Mouse (Mus musculus): ENCODE results near the gene Ubr2. TPM values are rescaled to one million over a fixed set of nuclear protein-coding genes. Genes with fewer than 3 reads are reported as not detected.
A peak's percentile ranks its signal among the peaks of the same experiment; 100 is the strongest.

Gene Ubr2
- polyA plus RNA-seq, 1 experiment = 25.3 TPM

- Histone ChIP-seq H3K4me1 (ENCODE audit: control insufficient read depth, insufficient read depth, low read length) (peaks cover 10% of the 10 kb centered on the region; the same call in 1 of the 2 replicates), H3K27me3 (replicated peaks; ENCODE audit: control insufficient read depth, insufficient read depth, low read length) (no peaks in the 10 kb centered on the region), H3K27ac (ENCODE audit: insufficient read depth, low read depth, low read length) (no peak overlapping the region), H3K36me3 (ENCODE audit: control insufficient read depth, insufficient read depth, low read length) (peaks cover 3% of the 10 kb centered on the region), H3K4me3 (ENCODE audit: insufficient read depth, low read depth, low read length) (no peak overlapping the region)
- no peak for DNase-seq
- TF ChIP-seq CTCF (conservative IDR thresholded peaks at IDR 0.05; ENCODE audit: insufficient read depth, insufficient read length, low read depth, low read length) = no peak
- TF ChIP-seq POLR2A (IDR thresholded peaks at IDR 0.05; ENCODE audit: low read depth, low read length) = no peak
- WGBS = 63% methylated on average over 8 of the region's 8 CpGs
These were observed 7.1 kb downstream of the Ubr2 start for GRCm38 (mm10) chr17:47003305-47003704.

- 87% methylated on average over 5 of the region's 5 CpGs for WGBS
- no peak for DNase-seq
- Histone ChIP-seq H3K36me3 (ENCODE audit: control insufficient read depth, insufficient read depth, low read length) (peaks cover 3% of the 10 kb centered on the region), H3K4me1 (ENCODE audit: control insufficient read depth, insufficient read depth, low read length) (peaks cover 5% of the 10 kb centered on the region; the same call in 1 of the 2 replicates), H3K27me3 (replicated peaks; ENCODE audit: control insufficient read depth, insufficient read depth, low read length) (no peaks in the 10 kb centered on the region), H3K4me3 (ENCODE audit: insufficient read depth, low read depth, low read length) (no peak overlapping the region), H3K27ac (ENCODE audit: insufficient read depth, low read depth, low read length) (no peak overlapping the region)
- TF ChIP-seq POLR2A (IDR thresholded peaks at IDR 0.05; ENCODE audit: low read depth, low read length) = no peak
- TF ChIP-seq CTCF (conservative IDR thresholded peaks at IDR 0.05; ENCODE audit: insufficient read depth, insufficient read length, low read depth, low read length) = no peak
These were observed 8.0 kb downstream of the Ubr2 start for GRCm38 (mm10) chr17:47002401-47002800.

GRCm38 (mm10) chr17:46998840-46999239 is 11.5 kb downstream of the Ubr2 start:
- Histone ChIP-seq H3K27me3 (replicated peaks; ENCODE audit: control insufficient read depth, insufficient read depth, low read length) (no peaks in the 10 kb centered on the region), H3K4me1 (ENCODE audit: control insufficient read depth, insufficient read depth, low read length) (no peaks in the 10 kb centered on the region; the same call in 1 of the 2 replicates), H3K27ac (ENCODE audit: insufficient read depth, low read depth, low read length) (no peak overlapping the region), H3K36me3 (ENCODE audit: control insufficient read depth, insufficient read depth, low read length) (peaks cover 3% of the 10 kb centered on the region), H3K4me3 (ENCODE audit: insufficient read depth, low read depth, low read length) (no peak overlapping the region)
- no peak for DNase-seq
- TF ChIP-seq POLR2A (IDR thresholded peaks at IDR 0.05; ENCODE audit: low read depth, low read length) = no peak
- TF ChIP-seq CTCF (conservative IDR thresholded peaks at IDR 0.05; ENCODE audit: insufficient read depth, insufficient read length, low read depth, low read length) = no peak
- WGBS = 64% methylated on average over 4 of the region's 4 CpGs

GRCm38 (mm10) chr17:46996484-46996883 is 13.9 kb downstream of the Ubr2 start:
- WGBS = 39% methylated on average over 7 of the region's 7 CpGs
- H3K4me3 ChIP-seq (ENCODE audit: insufficient read depth, low read depth, low read length) = no peak overlapping the region
- TF ChIP-seq POLR2A (IDR thresholded peaks at IDR 0.05; ENCODE audit: low read depth, low read length) (no peak), CTCF (conservative IDR thresholded peaks at IDR 0.05; ENCODE audit: insufficient read depth, insufficient read length, low read depth, low read length) (no peak)
- no peaks in the 10 kb centered on the region; the same call in 1 of the 2 replicates for H3K4me1 ChIP-seq (ENCODE audit: control insufficient read depth, insufficient read depth, low read length)
- DNase-seq = peak; percentile 37
- no peak overlapping the region for H3K27ac ChIP-seq (ENCODE audit: insufficient read depth, low read depth, low read length)
- H3K27me3 ChIP-seq (replicated peaks; ENCODE audit: control insufficient read depth, insufficient read depth, low read length) = no peaks in the 10 kb centered on the region
- peaks cover 3% of the 10 kb centered on the region for H3K36me3 ChIP-seq (ENCODE audit: control insufficient read depth, insufficient read depth, low read length)

GRCm38 (mm10) chr17:46995621-46996020 is 14.7 kb downstream of the Ubr2 start:
- no peak for DNase-seq
- Histone ChIP-seq H3K4me3 (ENCODE audit: insufficient read depth, low read depth, low read length) (no peak overlapping the region), H3K27ac (ENCODE audit: insufficient read depth, low read depth, low read length) (no peak overlapping the region), H3K4me1 (ENCODE audit: control insufficient read depth, insufficient read depth, low read length) (no peaks in the 10 kb centered on the region; the same call in 1 of the 2 replicates), H3K27me3 (replicated peaks; ENCODE audit: control insufficient read depth, insufficient read depth, low read length) (no peaks in the 10 kb centered on the region), H3K36me3 (ENCODE audit: control insufficient read depth, insufficient read depth, low read length) (peaks cover 3% of the 10 kb centered on the region)
- no peak for TF ChIP-seq CTCF (conservative IDR thresholded peaks at IDR 0.05; ENCODE audit: insufficient read depth, insufficient read length, low read depth, low read length)
- no peak for TF ChIP-seq POLR2A (IDR thresholded peaks at IDR 0.05; ENCODE audit: low read depth, low read length)
- 37% methylated on average over 3 of the region's 3 CpGs for WGBS

- peak; percentile 67 for DNase-seq
- TF ChIP-seq POLR2A (IDR thresholded peaks at IDR 0.05; ENCODE audit: low read depth, low read length) (no peak), CTCF (conservative IDR thresholded peaks at IDR 0.05; ENCODE audit: insufficient read depth, insufficient read length, low read depth, low read length) (no peak)
- WGBS = 45% methylated on average over 10 of the region's 10 CpGs
These were observed 15.5 kb downstream of the Ubr2 start for GRCm38 (mm10) chr17:46994641-46995398.

GRCm38 (mm10) chr17:46993625-46994024 is 16.7 kb downstream of the Ubr2 start:
- peaks cover 2% of the 10 kb centered on the region; the same call in 1 of the 2 replicates for H3K36me3 ChIP-seq (ENCODE audit: control insufficient read depth, insufficient read depth, low read length)
- no peaks in the 10 kb centered on the region for H3K27me3 ChIP-seq (replicated peaks; ENCODE audit: control insufficient read depth, insufficient read depth, low read length)
- no peaks in the 10 kb centered on the region; the same call in 1 of the 2 replicates for H3K4me1 ChIP-seq (ENCODE audit: control insufficient read depth, insufficient read depth, low read length)
- TF ChIP-seq POLR2A (IDR thresholded peaks at IDR 0.05; ENCODE audit: low read depth, low read length) (no peak), CTCF (conservative IDR thresholded peaks at IDR 0.05; ENCODE audit: insufficient read depth, insufficient read length, low read depth, low read length) (no peak)
- no peak overlapping the region for H3K27ac ChIP-seq (ENCODE audit: insufficient read depth, low read depth, low read length)
- 83% methylated on average over 8 of the region's 8 CpGs for WGBS
- H3K4me3 ChIP-seq (ENCODE audit: insufficient read depth, low read depth, low read length) = no peak overlapping the region
- DNase-seq = no peak

More at GRCm38 (mm10) chr17:46994641-46995398, 15.5 kb downstream of the Ubr2 start:
- Histone ChIP-seq H3K4me3 (ENCODE audit: insufficient read depth, low read depth, low read length) (no peak overlapping the region), H3K4me1 (ENCODE audit: control insufficient read depth, insufficient read depth, low read length) (no peaks in the 10 kb centered on the region; the same call in 1 of the 2 replicates), H3K36me3 (ENCODE audit: control insufficient read depth, insufficient read depth, low read length) (peaks cover 3% of the 10 kb centered on the region; the same call in 1 of the 2 replicates), H3K27me3 (replicated peaks; ENCODE audit: control insufficient read depth, insufficient read depth, low read length) (no peaks in the 10 kb centered on the region), H3K27ac (ENCODE audit: insufficient read depth, low read depth, low read length) (no peak overlapping the region)
